Mouse (Mus musculus) liver, adult 2 months (tissue): ENCODE results near the gene Zcchc13. TPM values are rescaled to one million over a fixed set of nuclear protein-coding genes. Genes with fewer than 3 reads are reported as not detected.
"Not testable (repeated sequence)": the region's sequence is repeated elsewhere in the genome, so short reads cannot be mapped to it uniquely, and the experiment has no call there.

Source experiments
- DNase-seq: peaks from one replicate; pipeline ENCODE4 v3.0.0-alpha.2; 2011; ENCODE audit warnings: low read depth, low spot score; ENCODE audit errors: extremely low read depth
- H3K27ac ChIP-seq: fragments of 200-500 bp; replicated peaks from 2 replicates; pipeline ENCODE4 v1.5.1; 2012; ENCODE audit warnings: low read depth, mild to moderate bottlenecking, control low read depth, inconsistent platforms, low read length; ENCODE audit not compliant: insufficient read depth
- H3K27me3 ChIP-seq: fragments of 200-500 bp; 2 replicates; pipeline ENCODE4 v1.6.1; 2012; ENCODE audit warnings: mild to moderate bottlenecking, moderate library complexity, low read length, inconsistent platforms; ENCODE audit not compliant: control insufficient read depth, insufficient read depth
- H3K36me3 ChIP-seq: fragments of 200-500 bp; 2 replicates; pipeline ENCODE4 v1.6.1; 2012; ENCODE audit warnings: low read length, inconsistent platforms; ENCODE audit not compliant: control insufficient read depth, insufficient read depth
- H3K4me1 ChIP-seq: fragments of 200-500 bp; 2 replicates; pipeline ENCODE4 v1.6.1; 2011; ENCODE audit warnings: low read length; ENCODE audit not compliant: control insufficient read depth, insufficient read depth
- H3K4me3 ChIP-seq: fragments of 200-500 bp; 2 replicates; pipeline ENCODE4 v1.5.1; 2011; ENCODE audit warnings: low read depth, mild to moderate bottlenecking, control low read depth, low read length, moderate library complexity; ENCODE audit not compliant: insufficient read depth
- H3K79me2 ChIP-seq: fragments of 200-500 bp; 2 replicates; pipeline ENCODE4 v1.6.1; 2012; ENCODE audit warnings: inconsistent platforms, mild to moderate bottlenecking, low read length, moderate library complexity; ENCODE audit not compliant: control insufficient read depth, insufficient read depth
- H3K9ac ChIP-seq: fragments of 200-500 bp; 2 replicates; pipeline ENCODE4 v1.6.1; 2012; ENCODE audit warnings: low read depth, mild to moderate bottlenecking, control low read depth, inconsistent platforms, low read length
- CTCF ChIP-seq: fragments of 200-500 bp; IDR thresholded peaks from 2 replicates; pipeline ENCODE4 v1.5.1; 2011; ENCODE audit warnings: low read depth, low read length, control low read depth
- POLR2A ChIP-seq: fragments of 200-500 bp; IDR thresholded peaks from 2 replicates; pipeline ENCODE4 v1.6.1; 2011; ENCODE audit warnings: low read length, control low read depth; ENCODE audit not compliant: insufficient read depth; ENCODE audit errors: extremely low read depth
- WGBS: fragments of 180-500 bp; shearing (Covaris S2); methylation state at CpG from one replicate; pipeline ENCODE4 v1.1.7; 2018; 5-methylcytosine and 5-hydroxymethylcytosine counted together
- polyA plus RNA-seq: library from polyadenylated mRNA; depleted of rRNA; stranded (reverse); fragments of >200 nt; gene quantifications from 2 replicates; pipeline ENCODE4 v1.2.3, GENCODE M21; 2012
- total RNA-seq: library from RNA; depleted of rRNA; stranded (reverse); fragments of >200 nt; gene quantifications from 2 replicates; pipeline ENCODE4 v1.2.3, GENCODE M21; 2014

Zcchc13 gene
- total and polyA plus RNA-seq, 2 experiments, result not detected

DNA sequence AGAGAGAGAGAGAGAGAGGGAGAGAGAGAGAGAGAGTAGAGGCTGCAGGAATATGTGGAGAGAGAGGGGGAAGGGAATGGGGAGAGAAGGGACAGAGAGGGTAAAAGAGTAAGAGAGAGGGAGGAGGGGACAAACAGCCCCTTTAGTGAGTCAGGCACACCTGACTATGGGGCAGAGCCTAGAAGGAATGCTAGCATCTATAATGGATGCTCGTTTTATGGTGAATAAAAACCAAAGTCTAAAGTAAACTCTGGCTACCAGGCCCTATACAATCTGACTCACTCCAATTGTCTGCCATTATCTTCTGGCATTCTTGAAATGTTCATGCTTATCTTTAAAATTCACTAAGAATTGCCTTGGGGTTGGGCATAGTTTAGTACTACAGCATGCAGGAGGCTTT is 21.7 kb downstream of the Zcchc13 start:
- Histone ChIP-seq H3K79me2 (no peaks in the 10 kb centered on the region), H3K36me3 (no peaks in the 10 kb centered on the region), H3K27me3 (no peaks in the 10 kb centered on the region), H3K9ac (no peak overlapping the region), H3K27ac (no peak overlapping the region), H3K4me1 (no peaks in the 10 kb centered on the region), H3K4me3 (no peak overlapping the region)
- TF ChIP-seq CTCF (no peak), POLR2A (no peak)
- no peak for DNase-seq
- 70% methylated on average over 1 of the region's 1 CpGs for WGBS

GRCm38 (mm10) chrX:103653021-103653420 is 22.6 kb downstream of the Zcchc13 start:
- Histone ChIP-seq H3K9ac (no peak overlapping the region), H3K36me3 (no peaks in the 10 kb centered on the region), H3K4me1 (no peaks in the 10 kb centered on the region), H3K4me3 (no peak overlapping the region), H3K27me3 (no peaks in the 10 kb centered on the region), H3K79me2 (no peaks in the 10 kb centered on the region), H3K27ac (peak overlapping the region; percentile 78)
- WGBS, result 16% methylated on average over 2 of the region's 2 CpGs
- TF ChIP-seq POLR2A (no peak), CTCF (no peak)
- DNase-seq, result peak; percentile 91

- WGBS, result 81% methylated on average over 4 of the region's 4 CpGs
- H3K4me3 ChIP-seq, result no peak overlapping the region
- no peaks in the 10 kb centered on the region for H3K79me2 ChIP-seq
- H3K36me3 ChIP-seq, result no peaks in the 10 kb centered on the region
- H3K27me3 ChIP-seq, result no peaks in the 10 kb centered on the region
- no peak for TF ChIP-seq CTCF
- no peak for TF ChIP-seq POLR2A
- H3K9ac ChIP-seq, result no peak overlapping the region
- no peak for DNase-seq
- H3K4me1 ChIP-seq, result no peaks in the 10 kb centered on the region
- H3K27ac ChIP-seq, result no peak overlapping the region
Observed at GRCm38 (mm10) chrX:103658985-103659384, 28.6 kb downstream of the Zcchc13 start.

GRCm38 (mm10) chrX:103664445-103664844 is 34.1 kb downstream of the Zcchc13 start:
- not testable (repeated sequence) for H3K27me3 ChIP-seq, DNase-seq, H3K36me3 ChIP-seq, H3K79me2 ChIP-seq, H3K27ac ChIP-seq, H3K4me1 ChIP-seq, H3K9ac ChIP-seq, H3K4me3 ChIP-seq
- WGBS, result 76% methylated on average over 10 of the region's 10 CpGs

DNA sequence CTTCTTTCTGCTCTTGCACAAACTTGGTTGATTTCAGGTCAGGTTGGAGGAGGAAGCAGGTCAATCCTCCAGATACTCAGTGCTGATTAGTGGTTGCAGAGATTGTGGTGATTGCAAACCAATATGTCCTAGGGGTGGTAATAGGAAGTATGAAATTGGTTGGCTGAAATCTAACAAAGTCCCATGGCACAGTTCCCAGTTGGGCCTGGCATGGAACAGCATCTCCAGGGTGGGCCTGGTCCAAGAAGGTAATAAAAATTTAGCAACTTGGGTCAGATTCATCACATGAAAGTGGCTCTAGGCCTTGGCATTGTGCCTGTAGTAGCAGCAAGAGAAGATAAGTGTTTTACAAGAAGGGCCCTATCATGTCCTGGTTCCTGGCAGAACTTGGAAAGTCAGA is 39.9 kb downstream of the Zcchc13 start:
- no peak for DNase-seq
- H3K4me3 ChIP-seq, result no peak overlapping the region

GRCm38 (mm10) chrX:103673761-103674160 is 43.4 kb downstream of the Zcchc13 start:
- no peak overlapping the region for H3K4me3 ChIP-seq
- H3K9ac ChIP-seq, result no peak overlapping the region
- TF ChIP-seq POLR2A (no peak), CTCF (no peak)
- 96% methylated on average over 3 of the region's 3 CpGs for WGBS
- DNase-seq, result no peak
- H3K27me3 ChIP-seq, result no peaks in the 10 kb centered on the region
- H3K36me3 ChIP-seq, result no peaks in the 10 kb centered on the region
- no peak overlapping the region for H3K27ac ChIP-seq
- no peaks in the 10 kb centered on the region for H3K4me1 ChIP-seq
- H3K79me2 ChIP-seq, result no peaks in the 10 kb centered on the region

More for the DNA sequence above, 39.9 kb downstream of the Zcchc13 start:
- no peak for TF ChIP-seq CTCF
- no peak for TF ChIP-seq POLR2A
- Histone ChIP-seq H3K27me3 (no peaks in the 10 kb centered on the region), H3K4me1 (no peaks in the 10 kb centered on the region), H3K36me3 (no peaks in the 10 kb centered on the region), H3K9ac (no peak overlapping the region), H3K79me2 (no peaks in the 10 kb centered on the region), H3K27ac (no peak overlapping the region)
